Mouse (Mus musculus) embryonic facial prominence, embryonic 10.5 days (tissue): ENCODE measurements around the gene Xirp1. TPM values are rescaled to one million over a fixed set of nuclear protein-coding genes. Genes with fewer than 3 reads are reported as not detected.

Experiments
- DNase-seq: peaks from one replicate; pipeline ENCODE4 v3.0.0-alpha.2; 2017; ENCODE audit warnings: low spot score
- H3K27ac ChIP-seq: fragments of 300-500 bp; sonication (generic); replicated peaks from 2 replicates; pipeline ENCODE4 v1.5.1; 2016; ENCODE audit warnings: mild to moderate bottlenecking
- H3K27me3 ChIP-seq: fragments of 300-500 bp; sonication (generic); replicated peaks from 2 replicates; pipeline ENCODE4 v1.6.1; 2016; ENCODE audit warnings: low read depth, mild to moderate bottlenecking; ENCODE audit not compliant: poor library complexity, severe bottlenecking
- H3K36me3 ChIP-seq: fragments of 300-500 bp; sonication (generic); replicated peaks from 2 replicates; pipeline ENCODE4 v1.6.1; 2016; ENCODE audit warnings: mild to moderate bottlenecking, moderate library complexity
- H3K4me1 ChIP-seq: fragments of 300-500 bp; sonication (generic); 2 replicates; pipeline ENCODE4 v1.6.1; 2016
- H3K4me3 ChIP-seq: fragments of 300-500 bp; sonication (generic); 2 replicates; pipeline ENCODE4 v1.5.1; 2016; ENCODE audit warnings: mild to moderate bottlenecking, moderate library complexity
- H3K9me3 ChIP-seq: fragments of 300-500 bp; sonication (generic); 2 replicates; pipeline ENCODE4 v1.6.1; 2016; ENCODE audit warnings: mild to moderate bottlenecking
- WGBS: fragments of 180-500 bp; shearing (Covaris S2); methylation state at CpG from one replicate; pipeline ENCODE4 v1.1.7; 2016; 5-methylcytosine and 5-hydroxymethylcytosine counted together
- polyA plus RNA-seq: library from polyadenylated mRNA; unstranded; fragments of >200 nt; fragmentation: Nextera tagmentation; extraction: Ambion mirVana; gene quantifications from 2 replicates; pipeline ENCODE4 v1.2.1, GENCODE M21; 2016

Gene Xirp1
- polyA plus RNA-seq, result 0.04 and 0.38 TPM in 2 replicates

- Histone ChIP-seq H3K4me1 (peaks cover 27% of the 10 kb centered on the region), H3K27me3 (no peaks in the 10 kb centered on the region), H3K4me3 (no peak within 1 kb of the TSS), H3K27ac (no peak within 1 kb of the TSS; the same call in 1 of the 2 replicates), H3K36me3 (no peaks in the 10 kb centered on the region), H3K9me3 (no peaks in the 10 kb centered on the region)
- 88% methylated on average over 18 of the region's 18 CpGs for WGBS
- DNase-seq, result no peak
Measured at GRCm38 (mm10) chr9:120023086-120023811, at the start of gene Xirp1. Gene Xirp1 (minus strand): TSS chr9:120023598.

DNA sequence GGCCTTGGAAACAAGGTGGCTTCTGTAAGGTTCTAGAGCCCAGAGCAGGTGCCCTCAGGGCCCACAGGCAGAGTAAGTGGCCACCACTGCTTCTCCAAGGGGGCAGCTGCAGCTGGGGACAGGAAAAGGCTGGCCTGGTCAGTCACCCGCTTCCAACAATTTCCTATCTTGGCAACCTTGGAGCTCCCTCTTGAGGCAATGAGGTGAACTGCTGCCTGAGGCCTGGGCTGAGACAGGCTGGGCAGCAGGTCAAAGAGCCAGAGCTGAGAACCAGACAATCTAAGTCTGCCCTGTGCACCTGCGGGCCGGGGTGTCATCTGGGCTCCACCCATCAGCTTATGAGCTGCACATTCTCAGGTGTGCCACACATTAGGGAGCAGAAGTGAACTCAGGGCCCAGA, 49.8 kb upstream of the Xirp1 start:
- Histone ChIP-seq H3K4me3 (no peak overlapping the region), H3K27me3 (no peaks in the 10 kb centered on the region; the same call in 1 of the 2 replicates), H3K4me1 (no peaks in the 10 kb centered on the region), H3K27ac (0 out of 2 replicates have a peak overlapping the region, but pooled peaks have one; percentile 19), H3K36me3 (no peaks in the 10 kb centered on the region), H3K9me3 (no peaks in the 10 kb centered on the region)
- DNase-seq, result peak; percentile 84
- 31% methylated on average over 3 of the region's 3 CpGs for WGBS

DNA sequence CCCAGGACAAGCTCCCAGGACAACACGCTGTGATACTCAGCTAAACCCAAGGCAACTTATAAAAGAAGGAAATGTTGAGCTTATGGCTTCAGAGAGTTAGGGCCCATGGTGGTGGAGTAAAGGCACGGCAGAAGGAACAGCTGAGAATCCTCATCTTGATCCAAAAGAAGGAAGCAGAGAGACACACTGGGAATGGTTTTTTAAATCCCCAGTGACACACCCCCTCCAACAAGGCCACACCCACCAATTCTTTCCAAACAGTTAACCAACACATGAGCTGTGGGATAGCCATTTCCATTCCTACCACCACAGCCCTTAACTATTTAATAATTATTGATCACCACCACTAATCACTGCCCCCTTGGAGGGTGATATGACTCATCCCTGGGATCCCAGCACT, 47.9 kb upstream of the Xirp1 start:
- Histone ChIP-seq H3K4me1 (no peaks in the 10 kb centered on the region), H3K36me3 (no peaks in the 10 kb centered on the region), H3K9me3 (no peaks in the 10 kb centered on the region), H3K27me3 (no peaks in the 10 kb centered on the region; the same call in 1 of the 2 replicates), H3K4me3 (no peak overlapping the region), H3K27ac (no peak overlapping the region)
- 84% methylated on average over 2 of the region's 2 CpGs for WGBS
- no peak for DNase-seq

DNA sequence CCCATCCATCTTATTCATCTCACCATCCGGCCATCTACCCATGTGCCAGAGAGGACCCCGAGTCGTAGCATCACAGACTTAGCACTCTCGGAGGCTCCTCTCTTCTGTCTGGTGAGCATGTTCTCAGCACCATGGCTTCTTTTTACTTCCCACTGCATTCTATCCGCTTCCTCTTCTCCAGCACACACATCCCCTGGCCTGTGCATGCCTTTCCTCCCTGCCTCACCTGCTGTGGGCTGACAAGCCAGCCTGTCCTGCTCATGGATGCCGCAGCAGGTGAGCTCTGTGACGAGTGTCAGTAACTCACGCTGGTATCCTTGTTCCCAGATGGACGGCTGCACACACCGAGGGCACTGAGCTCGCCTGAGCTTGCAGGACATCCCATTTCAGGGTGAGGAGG, 46.4 kb upstream of the Xirp1 start, which contains the start of gene Cx3cr1:
Gene Cx3cr1, minus strand, starts transcription at position 101 of the 400 bp plus-strand sequence.
- no peaks in the 10 kb centered on the region; the same call in 1 of the 2 replicates for H3K27me3 ChIP-seq
- WGBS, result 80% methylated on average over 11 of the region's 11 CpGs
- no peak within 1 kb of the TSS for H3K27ac ChIP-seq
- DNase-seq, result no peak
- H3K4me1 ChIP-seq, result no peaks in the 10 kb centered on the region
- H3K36me3 ChIP-seq, result no peaks in the 10 kb centered on the region
- H3K9me3 ChIP-seq, result no peaks in the 10 kb centered on the region
- no peak within 1 kb of the TSS for H3K4me3 ChIP-seq

- Histone ChIP-seq H3K4me3 (no peak overlapping the region), H3K36me3 (no peaks in the 10 kb centered on the region), H3K27me3 (no peaks in the 10 kb centered on the region; the same call in 1 of the 2 replicates), H3K4me1 (0 out of 2 replicates have a peak, but pooled peaks cover 2% of the 10 kb centered on the region), H3K27ac (no peak overlapping the region), H3K9me3 (no peaks in the 10 kb centered on the region)
- WGBS, result 63% methylated on average over 10 of the region's 10 CpGs
- DNase-seq, result no peak
Measured at GRCm38 (mm10) chr9:120068047-120068446, 44.6 kb upstream of the Xirp1 start.

DNA sequence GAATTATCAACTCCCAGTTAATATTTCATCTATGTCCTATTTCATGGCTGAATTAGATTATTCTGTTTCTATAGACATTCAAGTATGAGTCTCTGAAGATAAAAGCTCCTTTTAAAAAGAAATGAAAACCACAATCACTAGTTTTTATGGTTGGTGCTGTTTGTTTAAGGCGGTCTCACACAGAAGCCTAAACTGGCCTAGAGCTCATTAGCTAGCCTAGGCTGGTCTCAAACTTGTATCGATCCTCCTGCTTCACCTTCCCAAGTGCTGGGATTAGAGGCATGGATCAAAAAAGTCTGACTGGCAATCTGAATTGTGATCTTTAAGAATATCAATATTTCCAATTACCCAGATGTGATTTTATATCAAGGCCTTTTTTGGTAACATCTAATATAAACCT, 44.2 kb upstream of the Xirp1 start:
- Histone ChIP-seq H3K4me3 (no peak overlapping the region), H3K36me3 (no peaks in the 10 kb centered on the region), H3K27me3 (no peaks in the 10 kb centered on the region; the same call in 1 of the 2 replicates), H3K4me1 (0 out of 2 replicates have a peak, but pooled peaks cover 2% of the 10 kb centered on the region), H3K27ac (no peak overlapping the region), H3K9me3 (no peaks in the 10 kb centered on the region)
- 89% methylated on average over 2 of the region's 2 CpGs for WGBS
- DNase-seq, result no peak

DNA sequence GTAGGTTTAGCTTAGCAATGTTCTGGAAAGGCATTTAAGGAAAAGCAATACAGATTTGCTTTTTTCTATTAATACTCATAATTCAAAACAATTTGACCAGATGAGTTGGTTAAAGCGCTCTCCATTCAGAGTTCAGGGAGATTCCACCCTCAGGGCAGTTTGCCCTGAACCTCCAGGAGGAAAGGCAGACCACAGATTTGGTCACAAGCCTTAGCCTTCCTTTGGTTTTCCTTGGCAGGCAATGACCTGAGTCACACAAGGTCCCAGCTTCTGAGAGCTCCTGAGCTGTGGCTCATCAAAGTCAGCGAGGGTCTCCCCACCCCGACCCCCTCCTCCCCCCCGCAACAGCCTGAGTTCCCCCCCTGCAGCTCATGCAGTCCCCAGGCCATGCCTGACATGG, 40.9 kb upstream of the Xirp1 start:
- no peak for DNase-seq
- WGBS, result 67% methylated on average over 4 of the region's 4 CpGs

GRCm38 (mm10) chr9:120058730-120059129, 35.3 kb upstream of the Xirp1 start:
- no peak for DNase-seq
- H3K36me3 ChIP-seq, result no peaks in the 10 kb centered on the region
- H3K9me3 ChIP-seq, result no peaks in the 10 kb centered on the region
- WGBS, result 71% methylated on average over 3 of the region's 3 CpGs
- no peak overlapping the region for H3K4me3 ChIP-seq
- no peaks in the 10 kb centered on the region for H3K27me3 ChIP-seq
- peaks cover 8% of the 10 kb centered on the region; the same call in 1 of the 2 replicates for H3K4me1 ChIP-seq
- no peak overlapping the region for H3K27ac ChIP-seq

More for the DNA sequence above, 40.9 kb upstream of the Xirp1 start:
- Histone ChIP-seq H3K4me3 (no peak overlapping the region), H3K36me3 (no peaks in the 10 kb centered on the region), H3K9me3 (no peaks in the 10 kb centered on the region), H3K27me3 (no peaks in the 10 kb centered on the region; the same call in 1 of the 2 replicates), H3K4me1 (0 out of 2 replicates have a peak, but pooled peaks cover 2% of the 10 kb centered on the region), H3K27ac (no peak overlapping the region)

DNA sequence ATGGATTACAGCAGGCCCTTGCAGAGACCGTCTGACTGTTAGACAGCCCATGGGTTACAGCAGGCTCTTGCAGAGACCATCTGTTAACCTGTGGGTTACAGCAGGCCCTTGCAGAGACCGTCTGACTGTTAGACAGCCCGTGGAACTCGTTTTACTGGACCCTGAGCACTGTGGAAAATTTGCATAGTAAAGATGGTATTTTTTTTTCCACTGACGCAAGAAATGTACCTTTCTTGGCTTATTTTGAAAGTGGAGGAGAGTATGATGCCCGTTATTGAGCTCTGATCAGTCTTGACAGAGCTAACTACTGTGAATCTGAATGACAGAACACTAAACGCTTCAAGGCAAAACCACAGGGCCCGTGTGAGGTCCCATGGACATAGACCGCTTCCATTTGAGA, 32.8 kb upstream of the Xirp1 start:
- peaks cover 8% of the 10 kb centered on the region; the same call in 1 of the 2 replicates for H3K4me1 ChIP-seq
- DNase-seq, result no peak
- H3K27me3 ChIP-seq, result no peaks in the 10 kb centered on the region
- no peaks in the 10 kb centered on the region for H3K36me3 ChIP-seq
- no peaks in the 10 kb centered on the region for H3K9me3 ChIP-seq
- H3K27ac ChIP-seq, result no peak overlapping the region
- H3K4me3 ChIP-seq, result no peak overlapping the region
- 81% methylated on average over 9 of the region's 9 CpGs for WGBS

DNA sequence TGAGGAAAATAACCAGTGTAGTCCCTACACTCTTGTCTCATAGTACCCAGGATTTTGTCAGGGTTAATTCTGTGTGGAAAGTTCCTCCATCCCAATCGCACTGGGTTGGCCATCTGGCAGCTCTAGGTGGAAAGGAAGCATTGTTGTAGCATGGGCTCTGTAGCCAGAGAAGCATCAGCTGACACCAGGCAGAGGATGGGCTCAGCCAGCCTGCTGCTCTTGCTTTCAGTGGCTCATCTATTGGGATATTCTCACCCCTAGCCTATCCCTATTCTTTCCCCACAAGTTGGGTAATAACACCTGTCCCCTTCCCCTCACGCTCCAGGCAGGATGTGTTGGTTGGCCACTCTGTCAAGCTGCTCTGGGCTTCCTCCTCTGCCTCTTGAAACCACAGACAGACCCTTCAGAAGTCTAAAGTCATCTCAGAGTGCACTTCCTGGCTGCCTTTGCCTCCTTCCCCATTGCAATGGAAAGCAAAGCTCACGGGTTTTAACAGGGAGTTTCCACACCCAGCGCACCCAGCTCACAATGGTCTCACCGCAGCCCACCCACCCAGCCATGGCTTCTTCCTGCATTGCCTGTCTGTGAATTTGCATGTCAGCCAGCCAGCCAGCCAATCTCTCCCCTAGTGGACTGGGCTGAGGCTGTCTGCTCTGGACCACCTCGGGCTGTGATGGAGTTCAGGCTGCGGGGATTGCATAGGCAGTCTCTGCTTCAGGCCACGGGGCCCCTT, 31.3 kb upstream of the Xirp1 start:
- Histone ChIP-seq H3K27ac (peak overlapping the region; percentile 49; the same call in 1 of the 2 replicates), H3K36me3 (no peaks in the 10 kb centered on the region), H3K9me3 (no peaks in the 10 kb centered on the region), H3K27me3 (no peaks in the 10 kb centered on the region), H3K4me1 (peaks cover 8% of the 10 kb centered on the region; the same call in 1 of the 2 replicates), H3K4me3 (no peak overlapping the region)
- 59% methylated on average over 8 of the region's 8 CpGs for WGBS
- DNase-seq, result peak; percentile 14

DNA sequence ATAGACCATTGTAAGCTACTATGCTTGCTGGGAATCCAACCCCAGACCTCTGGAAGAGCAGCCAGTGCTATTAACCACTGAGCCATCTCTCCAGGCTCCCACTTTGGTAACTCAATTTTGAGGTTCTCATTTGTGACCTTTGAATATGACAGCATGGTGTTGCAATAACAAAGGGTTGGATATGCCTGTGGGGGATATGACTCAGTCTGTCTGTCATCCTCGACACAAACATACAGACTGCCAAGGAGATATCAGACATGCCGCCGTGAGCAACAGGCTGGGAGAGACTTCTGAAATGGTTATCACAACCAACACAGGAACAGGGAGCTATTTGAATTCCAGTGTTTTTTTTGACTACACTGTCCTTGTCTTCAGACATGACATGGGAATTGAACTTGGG, 26.0 kb upstream of the Xirp1 start:
- DNase-seq, result no peak
- WGBS, result 84% methylated on average over 3 of the region's 3 CpGs
- Histone ChIP-seq H3K36me3 (no peaks in the 10 kb centered on the region), H3K27ac (no peak overlapping the region), H3K9me3 (no peaks in the 10 kb centered on the region), H3K27me3 (no peaks in the 10 kb centered on the region), H3K4me1 (no peaks in the 10 kb centered on the region), H3K4me3 (no peak overlapping the region)

DNA sequence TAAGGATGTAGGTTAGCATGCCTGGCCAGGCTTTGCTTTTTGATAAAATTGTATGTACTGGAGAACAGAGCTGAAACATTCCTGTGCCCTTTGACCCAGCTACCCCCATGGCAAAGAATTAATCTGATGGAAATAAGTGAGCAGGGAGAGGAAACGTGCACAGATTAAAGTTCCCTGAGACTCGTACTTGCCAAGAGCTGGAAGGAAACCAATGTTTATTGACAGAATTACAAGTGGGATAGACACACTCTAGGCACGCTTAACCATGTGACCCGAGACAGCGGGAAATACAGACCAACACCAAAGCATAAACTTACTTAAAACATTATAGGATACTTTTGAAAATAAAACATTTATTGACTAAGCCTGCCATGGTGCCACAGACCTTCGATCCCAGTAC, 25.1 kb upstream of the Xirp1 start:
- no peaks in the 10 kb centered on the region for H3K27me3 ChIP-seq
- no peak for DNase-seq
- no peaks in the 10 kb centered on the region for H3K4me1 ChIP-seq
- H3K27ac ChIP-seq, result no peak overlapping the region
- H3K36me3 ChIP-seq, result no peaks in the 10 kb centered on the region
- WGBS, result 80% methylated on average over 6 of the region's 6 CpGs
- no peak overlapping the region for H3K4me3 ChIP-seq
- no peaks in the 10 kb centered on the region for H3K9me3 ChIP-seq
